Mouse (Mus musculus) bone marrow macrophage, adult 2 months (primary cell): Measurements from ENCODE around the gene Parg.

Experiments used
- CTCF ChIP-seq: IDR thresholded peaks from 2 replicates; pipeline ENCODE4 v1.5.1; 2012; ENCODE audit warnings: low read depth, mild to moderate bottlenecking, low read length, moderate library complexity
- POLR2A ChIP-seq: IDR thresholded peaks from 2 replicates; pipeline ENCODE4 v1.6.1; 2012; ENCODE audit warnings: mild to moderate bottlenecking, low read depth, low read length, borderline replicate concordance

DNA sequence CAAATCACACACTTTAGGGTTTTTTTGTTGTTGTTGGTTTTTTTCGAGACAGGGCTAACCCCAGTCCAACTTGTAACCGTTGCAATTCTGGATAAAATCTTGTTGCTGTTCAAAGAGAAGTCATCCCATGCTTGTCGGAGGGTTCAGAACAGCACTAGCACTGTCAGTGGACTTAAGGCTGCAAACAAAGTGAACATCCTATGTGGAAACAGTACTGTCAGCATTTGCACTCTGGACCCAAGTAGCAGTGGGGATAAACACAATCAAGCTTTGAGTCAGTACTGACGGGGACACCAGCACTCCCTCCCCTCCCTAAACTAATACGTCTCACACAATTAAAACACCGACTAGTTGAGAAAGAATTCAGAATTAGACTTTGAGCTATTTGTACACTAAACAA lies 20.9 kb upstream of the Parg start:
- TF ChIP-seq POLR2A, result no peak
- no peak for TF ChIP-seq CTCF
